Mouse (Mus musculus): ENCODE results near the gene Lpin3.

GRCm38 (mm10) chr2:160918154-160918929 is 37.9 kb downstream of the Lpin3 start:
- TF ChIP-seq CTCF (IDR thresholded peaks at IDR 0.05; ENCODE audit: borderline replicate concordance, control insufficient read depth, extremely low read depth, insufficient read depth, low read length, poor library complexity) = no peak
- TF ChIP-seq POLR2A (IDR thresholded peaks at IDR 0.05; ENCODE audit: control insufficient read depth, extremely low read depth, insufficient read depth, low read length, poor library complexity) = no peak
